Mouse (Mus musculus) lung, postnatal 4 days (tissue): ENCODE results near the gene Mylk.

ENCODE experiments used
- DNase-seq, 2 experiments: peaks; one replicate each; pipeline ENCODE4 v3.0.0; 2021

Gene Mylk

GRCm38 (mm10) chr16:35033809-35034577 is 289.0 kb downstream of the Mylk start:
- no peak for DNase-seq

- no peak for DNase-seq
These were observed 290.0 kb downstream of the Mylk start for GRCm38 (mm10) chr16:35034971-35035370.

DNA sequence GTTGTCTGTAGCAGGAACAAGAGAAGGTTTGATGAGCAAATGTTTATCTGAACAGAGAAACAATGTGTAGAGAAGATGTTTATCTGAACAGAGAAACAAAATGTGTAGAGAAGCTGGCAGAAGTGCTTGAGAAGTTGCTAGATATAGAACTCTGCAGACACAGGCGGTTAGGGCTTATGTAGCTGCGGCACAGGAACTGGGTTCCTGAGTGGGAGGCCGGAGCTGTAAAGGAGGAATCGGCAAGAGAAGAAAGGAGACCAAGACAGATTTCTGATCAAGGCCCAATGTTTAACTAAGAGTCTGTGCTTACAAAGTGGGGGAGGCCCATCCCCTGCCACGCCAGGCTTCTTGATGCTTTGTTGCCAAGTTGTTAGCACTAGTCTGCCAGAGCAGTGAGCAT is 291.7 kb downstream of the Mylk start:
- DNase-seq, result no peak

DNA sequence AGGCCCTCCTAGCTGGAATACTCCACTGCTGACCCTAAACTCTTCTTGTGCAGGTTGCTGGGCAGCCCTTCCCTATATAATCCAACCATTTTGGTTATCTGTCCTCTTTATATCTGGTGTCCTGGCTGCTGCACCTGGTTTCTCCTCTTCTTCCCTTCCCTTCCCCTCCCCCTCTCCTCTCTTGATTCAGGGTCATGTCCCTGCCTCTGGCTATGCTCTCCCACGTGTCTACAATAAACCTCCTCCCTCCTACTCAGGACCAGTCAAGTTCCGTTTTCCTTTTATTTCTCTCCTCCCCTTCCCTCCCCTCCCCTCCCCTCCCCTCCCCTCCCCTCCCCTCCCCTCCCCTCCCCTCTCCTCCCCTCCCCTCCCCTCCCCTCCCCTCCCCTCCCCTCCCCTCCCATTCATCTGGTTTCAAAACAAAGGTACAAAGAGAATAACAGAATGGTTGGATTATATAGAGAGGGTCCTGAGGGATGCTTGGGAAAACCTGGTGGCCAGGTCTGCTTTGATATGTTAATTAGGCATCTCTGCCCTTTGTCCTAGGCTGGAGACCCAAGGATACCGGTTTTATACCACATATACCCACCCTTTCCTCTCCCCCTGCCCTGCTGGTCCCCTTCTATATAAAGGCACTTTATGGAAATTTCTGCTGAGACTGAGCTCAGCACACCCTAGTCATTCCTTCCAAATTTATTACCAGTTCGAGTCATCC is 293.5 kb downstream of the Mylk start:
- DNase-seq, result no peak

DNA sequence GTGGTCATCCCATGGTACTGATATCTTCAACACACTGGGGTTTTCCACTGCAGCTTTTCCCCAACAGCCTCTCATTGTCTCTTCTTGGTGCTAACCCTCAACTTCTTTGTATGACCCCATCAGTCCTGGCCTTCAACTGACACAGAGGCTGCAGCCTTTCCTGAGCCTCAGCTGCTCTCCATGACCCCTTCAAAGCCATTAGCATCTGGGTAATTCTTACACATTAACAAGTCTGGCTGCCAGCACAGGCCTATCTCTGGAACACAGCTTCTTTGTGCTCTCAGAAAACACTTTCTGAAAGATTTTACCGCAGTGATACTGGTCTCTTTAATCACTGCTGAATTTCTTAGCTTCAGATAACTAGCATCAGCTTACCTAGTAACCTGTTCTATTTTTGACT is 295.1 kb downstream of the Mylk start:
- DNase-seq, result no peak

- DNase-seq, result no peak
These were observed 296.0 kb downstream of the Mylk start for GRCm38 (mm10) chr16:35041001-35041400.

GRCm38 (mm10) chr16:35046081-35046775 is 301.2 kb downstream of the Mylk start:
- no peak for DNase-seq

DNA sequence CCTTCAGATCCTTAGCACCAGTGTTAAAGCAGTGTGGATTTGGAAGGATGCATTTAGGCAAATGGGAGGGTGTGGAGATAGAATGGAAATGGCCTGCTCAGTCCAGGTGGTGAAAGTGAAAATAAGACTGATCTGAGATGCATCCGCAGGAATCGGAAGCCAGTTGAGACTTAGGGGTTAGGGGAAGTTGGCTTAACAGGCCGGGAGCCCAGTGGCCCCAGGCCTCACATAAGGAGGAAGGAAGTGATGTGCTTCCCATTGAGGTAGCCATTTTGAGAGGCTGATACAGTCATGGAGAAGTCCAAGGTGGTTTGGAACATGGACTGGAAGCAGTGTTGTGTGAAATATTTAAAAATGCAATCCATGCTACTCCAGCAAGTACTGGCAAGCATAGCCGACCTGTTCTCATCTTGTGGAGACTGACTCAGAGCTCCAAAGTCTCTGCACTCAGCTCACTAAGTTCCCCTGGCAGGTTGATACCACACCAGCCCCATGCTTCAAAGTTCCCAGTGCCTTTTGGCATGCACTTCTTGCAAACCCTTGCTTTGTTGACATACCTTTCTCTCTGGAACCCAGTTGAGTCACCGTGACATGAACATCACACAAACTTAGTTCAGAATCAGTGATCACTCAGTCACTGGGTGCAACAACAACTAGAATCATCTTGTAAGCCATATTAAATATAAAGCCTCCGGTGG is 302.4 kb downstream of the Mylk start:
- no peak for DNase-seq

DNA sequence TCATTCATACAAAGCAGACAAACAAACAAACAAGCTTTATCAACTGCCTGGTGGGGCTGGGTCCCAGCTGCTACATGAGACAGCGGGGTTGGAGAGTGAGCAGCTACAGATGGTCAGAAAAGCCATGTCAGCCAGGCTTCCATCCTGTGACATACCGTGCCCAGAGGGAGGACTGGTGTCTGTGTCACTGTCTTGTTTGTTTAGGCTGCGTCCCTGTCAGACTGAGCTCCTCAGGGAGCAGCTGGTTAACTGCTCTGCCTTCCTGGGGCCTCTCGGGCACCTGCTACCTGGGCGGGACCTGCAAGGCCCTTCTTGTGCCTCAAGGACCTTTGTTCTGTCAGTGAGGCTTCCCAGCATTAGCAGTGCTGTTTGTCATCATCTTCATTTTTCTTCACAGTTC is 306.1 kb downstream of the Mylk start:
- no peak for DNase-seq
